Mouse (Mus musculus) G1E (cell line): Measurements from ENCODE around the gene Psmb7. TPM values are rescaled to one million over a fixed set of nuclear protein-coding genes. Genes with fewer than 3 reads are reported as not detected.

ENCODE experiments used
- ATAC-seq: 2 replicates; pipeline ENCODE4 v1.8.0; 2016; ENCODE audit warnings: mild to moderate bottlenecking; ENCODE audit not compliant: insufficient number of reproducible peaks, poor library complexity, low FRiP score, severe bottlenecking; ENCODE audit errors: extremely low read depth
- DNase-seq: peaks from one replicate; pipeline ENCODE4 v3.0.0; 2012; ENCODE audit warnings: low spot score
- H3K27me3 ChIP-seq: 2 replicates; pipeline ENCODE4 v1.6.1; 2012; ENCODE audit warnings: mild to moderate bottlenecking, low read length, inconsistent platforms; ENCODE audit not compliant: insufficient read depth
- H3K36me3 ChIP-seq: replicated peaks from 2 replicates; pipeline ENCODE3; 2012; ENCODE audit warnings: mild to moderate bottlenecking, inconsistent platforms
- H3K4me1 ChIP-seq: 2 replicates; pipeline ENCODE4 v1.6.1; 2012; ENCODE audit warnings: low read depth, low read length, inconsistent platforms, mixed read lengths; ENCODE audit not compliant: insufficient read depth
- H3K4me3 ChIP-seq: 2 replicates; pipeline ENCODE4 v1.5.1; 2012; ENCODE audit warnings: low read depth, mild to moderate bottlenecking, inconsistent platforms, low read length, moderate library complexity, mixed read lengths
- H3K9me3 ChIP-seq: replicated peaks from 2 replicates; pipeline ENCODE4 v1.6.1; 2012; ENCODE audit warnings: inconsistent platforms
- CTCF ChIP-seq: IDR thresholded peaks from 2 replicates; pipeline ENCODE4 v1.5.1; 2012; ENCODE audit warnings: low read depth, low read length, inconsistent platforms, mixed read lengths
- GATA1 ChIP-seq: IDR thresholded peaks from 2 replicates; pipeline ENCODE4 v1.6.1; 2012; ENCODE audit warnings: borderline replicate concordance, low read length, inconsistent platforms, mixed read lengths
- GATA2 ChIP-seq: IDR thresholded peaks from 2 replicates; pipeline ENCODE4 v1.6.1; 2012; ENCODE audit warnings: low read depth, low read length, inconsistent platforms, borderline replicate concordance
- POLR2AphosphoS5 ChIP-seq: IDR thresholded peaks from 2 replicates; pipeline ENCODE4 v1.6.1; 2012; ENCODE audit warnings: low read depth, low read length, inconsistent platforms; ENCODE audit not compliant: insufficient replicate concordance
- TAL1 ChIP-seq: conservative IDR thresholded peaks from 2 replicates; pipeline ENCODE4 v1.6.1; 2012; ENCODE audit warnings: low read depth, low read length, inconsistent platforms, mixed read lengths
- polyA plus RNA-seq: library from polyadenylated mRNA; stranded (reverse); fragments of >175 nt; gene quantifications from 2 replicates; pipeline ENCODE4 v1.2.3, GENCODE M21; 2012
- total RNA-seq, 2 experiments: library from RNA; stranded (forward) in 1 of 2; stranded (reverse) in 1 of 2; fragments of 200-1000 nt in 1 of 2; fragments of >200 nt in 1 of 2; fragmentation: Nextera tagmentation in 1 of 2; gene quantifications; 2 replicates each; pipeline ENCODE4 v1.2.3; 2014 to 2017

The Psmb7 gene
- total and polyA plus RNA-seq, 3 experiments, result 15.2 to 261 (median 114) TPM

DNA sequence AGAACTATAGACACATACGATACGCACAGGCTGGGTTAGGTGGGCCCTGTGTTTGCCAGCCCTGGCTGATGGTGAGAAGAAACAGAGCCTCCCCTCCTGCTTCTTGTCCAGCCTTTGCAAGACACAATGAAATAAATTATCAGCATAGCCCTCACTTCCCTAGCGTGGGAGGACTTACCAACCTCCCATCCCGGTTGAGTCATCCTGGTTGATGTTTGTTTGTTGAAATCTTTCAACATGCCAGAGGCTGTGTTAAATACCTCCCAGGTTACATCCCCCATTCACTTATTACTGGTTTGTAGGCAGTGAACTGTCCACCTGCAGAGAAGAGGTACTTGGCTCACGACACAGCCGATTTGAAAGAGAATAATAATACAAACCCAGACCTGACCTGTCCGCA, 3.8 kb upstream of the Psmb7 start:
- H3K4me1 ChIP-seq, result peaks cover 11% of the 10 kb centered on the region
- peaks cover 6% of the 10 kb centered on the region for H3K9me3 ChIP-seq
- TF ChIP-seq CTCF, result no peak
- no peak for TF ChIP-seq POLR2AphosphoS5
- TF ChIP-seq GATA2, result no peak
- ATAC-seq (no peak), DNase-seq (no peak)
- H3K27me3 ChIP-seq, result peaks cover 28% of the 10 kb centered on the region
- H3K36me3 ChIP-seq, result no peaks in the 10 kb centered on the region
- no peak overlapping the region for H3K4me3 ChIP-seq

DNA sequence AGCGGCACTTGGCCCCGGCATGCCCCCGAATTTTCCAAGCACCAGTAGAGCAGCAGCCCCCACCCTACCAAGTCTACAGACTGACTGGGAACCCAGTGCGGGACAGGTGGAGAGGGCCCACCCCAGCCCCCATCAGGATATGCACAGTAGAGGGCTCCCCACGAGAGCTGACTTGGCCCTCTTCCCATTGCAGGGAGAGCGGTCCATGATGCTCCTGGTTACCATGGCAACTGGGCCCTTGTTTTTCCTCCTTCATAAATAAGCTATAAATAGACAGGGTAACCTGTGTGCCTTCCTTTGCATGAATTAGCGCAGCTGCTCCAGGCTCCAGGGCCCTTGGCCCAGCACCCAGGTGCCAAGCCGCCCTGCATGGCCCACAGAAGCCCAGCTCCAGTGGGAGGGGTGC, 3.3 kb upstream of the Psmb7 start:
- Histone ChIP-seq H3K27me3 (peaks cover 23% of the 10 kb centered on the region), H3K9me3 (peaks cover 6% of the 10 kb centered on the region), H3K4me1 (peaks cover 14% of the 10 kb centered on the region), H3K4me3 (no peak overlapping the region), H3K36me3 (peaks cover 2% of the 10 kb centered on the region)
- ATAC-seq, result no peak
- no peak for TF ChIP-seq CTCF
- TF ChIP-seq GATA2, result no peak
- no peak for TF ChIP-seq POLR2AphosphoS5
- TF ChIP-seq GATA1, result no peak
- no peak for DNase-seq

DNA sequence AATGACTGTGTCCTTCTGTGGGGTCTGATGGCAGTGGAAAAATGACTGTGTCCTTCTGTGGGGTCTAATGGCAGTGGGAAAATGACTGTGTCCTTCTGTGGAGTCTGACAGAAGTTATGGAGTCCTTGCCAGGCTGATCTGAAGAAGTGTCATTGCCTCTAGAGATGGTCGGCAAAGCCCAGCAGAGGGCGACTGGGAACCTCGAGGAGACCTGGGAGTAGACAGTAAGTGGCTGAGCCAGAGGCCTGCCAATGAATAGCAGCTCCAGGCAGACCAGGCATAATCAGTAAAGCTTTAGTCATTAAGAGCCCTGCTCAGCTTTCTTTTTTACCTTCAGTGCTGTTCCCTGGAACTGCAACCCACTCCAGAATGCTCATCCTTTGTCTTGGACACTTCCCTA, 2.0 kb upstream of the Psmb7 start:
- peaks cover 20% of the 10 kb centered on the region for H3K4me1 ChIP-seq
- ATAC-seq (peak; percentile 47; the same call in 1 of the 2 replicates), DNase-seq (peak; percentile 63)
- no peak overlapping the region for H3K4me3 ChIP-seq
- H3K27me3 ChIP-seq, result peaks cover 13% of the 10 kb centered on the region
- H3K9me3 ChIP-seq, result peaks cover 6% of the 10 kb centered on the region
- TF ChIP-seq GATA1, result no peak
- TF ChIP-seq CTCF, result 0 out of 2 replicates have a peak, but pooled peaks have one; percentile 9
- peaks cover 13% of the 10 kb centered on the region for H3K36me3 ChIP-seq

DNA sequence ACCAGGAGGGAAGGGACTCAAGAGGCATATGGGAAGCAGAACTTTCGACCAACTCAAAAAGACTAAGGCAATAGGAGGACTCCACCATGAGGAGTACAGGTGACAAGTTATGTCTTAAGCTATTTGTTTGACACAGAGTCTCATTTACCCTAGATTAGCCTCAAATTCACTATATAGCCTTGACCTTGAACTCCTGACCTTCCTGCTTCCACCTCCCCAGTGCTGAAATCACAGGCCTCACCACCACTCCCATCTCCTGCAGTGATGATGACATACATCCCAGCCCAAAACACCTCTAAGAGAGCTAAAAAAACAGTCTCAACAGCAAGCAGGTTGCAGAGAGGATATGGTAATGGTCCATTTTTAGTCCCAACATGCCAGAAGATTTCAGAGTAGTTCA, 2.1 kb downstream of the Psmb7 start:
- no peak for DNase-seq
- H3K4me3 ChIP-seq, result no peak overlapping the region
- H3K9me3 ChIP-seq, result no peaks in the 10 kb centered on the region
- H3K27me3 ChIP-seq, result no peaks in the 10 kb centered on the region
- peaks cover 51% of the 10 kb centered on the region for H3K36me3 ChIP-seq
- ATAC-seq, result no peak
- TF ChIP-seq GATA2 (no peak), TAL1 (no peak), GATA1 (no peak), CTCF (no peak), POLR2AphosphoS5 (no peak)
- H3K4me1 ChIP-seq, result peaks cover 20% of the 10 kb centered on the region

DNA sequence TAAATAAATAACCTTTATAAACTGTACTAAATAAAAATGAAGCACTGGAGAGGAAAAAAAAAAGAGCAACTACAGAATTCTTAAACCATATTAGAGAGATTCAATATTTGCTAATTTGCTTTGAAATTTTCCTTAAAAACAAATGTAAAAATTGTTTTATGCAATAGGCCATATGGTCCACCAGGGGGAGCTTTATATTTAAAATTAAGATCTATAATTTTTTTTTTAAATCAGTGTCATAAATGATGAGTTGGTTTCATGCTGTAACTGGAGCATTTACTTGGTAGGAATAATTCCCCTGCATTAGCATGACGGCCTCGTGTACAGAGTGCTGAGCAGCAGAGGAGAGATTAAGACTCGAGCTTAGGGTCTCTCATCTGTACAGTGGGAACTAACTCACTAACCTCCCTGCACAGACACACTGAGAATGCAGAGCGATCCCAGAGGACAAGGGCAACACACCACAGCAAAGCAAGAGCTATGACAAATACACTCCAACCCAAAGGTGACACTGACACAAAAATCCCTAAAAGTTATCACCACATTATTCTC, 6.1 kb downstream of the Psmb7 start:
- Histone ChIP-seq H3K27me3 (no peaks in the 10 kb centered on the region), H3K4me1 (peaks cover 10% of the 10 kb centered on the region), H3K9me3 (no peaks in the 10 kb centered on the region), H3K36me3 (peaks cover 89% of the 10 kb centered on the region), H3K4me3 (no peak overlapping the region)
- TF ChIP-seq CTCF (no peak), GATA1 (no peak), POLR2AphosphoS5 (no peak), GATA2 (no peak), TAL1 (no peak)
- ATAC-seq, result no peak
- DNase-seq, result no peak

DNA sequence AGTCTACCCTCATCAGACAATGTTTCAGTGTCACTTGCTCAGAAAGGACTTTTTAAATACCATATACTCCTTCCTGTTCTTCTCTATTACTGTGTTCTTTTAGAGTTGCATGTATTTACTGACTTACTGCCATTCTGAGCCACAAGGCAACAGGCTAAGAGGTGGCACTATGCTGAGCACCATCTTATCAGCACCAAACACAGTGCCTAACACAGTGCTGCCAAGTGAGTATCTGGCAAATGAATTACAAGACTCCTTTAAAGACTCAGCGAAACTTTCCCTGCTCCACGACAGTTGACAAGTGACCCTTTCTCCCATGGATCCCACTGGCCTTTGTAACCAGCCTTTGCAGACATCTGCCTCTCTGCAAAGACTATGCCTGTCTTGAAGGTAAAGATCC, 13.3 kb downstream of the Psmb7 start:
- ATAC-seq, result no peak
- Histone ChIP-seq H3K4me1 (no peaks in the 10 kb centered on the region; the same call in 1 of the 2 replicates), H3K27me3 (no peaks in the 10 kb centered on the region), H3K36me3 (peaks cover 97% of the 10 kb centered on the region), H3K9me3 (no peaks in the 10 kb centered on the region), H3K4me3 (no peak overlapping the region)
- TF ChIP-seq GATA2 (no peak), POLR2AphosphoS5 (no peak)
- DNase-seq, result no peak

DNA sequence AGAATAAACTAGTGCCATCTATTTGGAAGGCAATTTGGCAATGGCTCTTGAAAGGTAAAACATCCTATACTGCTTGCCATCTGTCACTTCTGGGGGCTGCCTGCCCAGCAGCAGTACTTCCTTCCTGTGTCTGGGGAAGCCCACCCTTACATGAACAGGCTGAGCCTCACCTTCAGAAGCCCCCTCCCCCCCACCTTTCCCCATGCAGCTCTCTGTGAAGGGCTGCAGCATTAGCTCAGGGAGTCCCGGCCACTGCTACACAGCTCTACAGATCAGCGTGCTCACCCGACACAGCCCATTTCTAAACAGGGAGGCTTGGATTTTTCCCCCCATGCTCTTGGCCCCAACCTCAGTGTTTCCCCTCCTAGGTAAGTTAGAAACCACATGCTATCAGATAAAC, 14.4 kb downstream of the Psmb7 start:
- Histone ChIP-seq H3K4me3 (no peak overlapping the region), H3K36me3 (peaks cover 97% of the 10 kb centered on the region), H3K27me3 (no peaks in the 10 kb centered on the region), H3K9me3 (no peaks in the 10 kb centered on the region), H3K4me1 (peaks cover 3% of the 10 kb centered on the region; the same call in 1 of the 2 replicates)
- DNase-seq (no peak), ATAC-seq (no peak)
- TF ChIP-seq TAL1 (no peak), CTCF (no peak), POLR2AphosphoS5 (no peak), GATA2 (no peak), GATA1 (no peak)
